Mouse (Mus musculus): ENCODE measurements around the gene Atrx.
"Not testable (repeated sequence)": the region's sequence is repeated elsewhere in the genome, so short reads cannot be mapped to it uniquely, and the experiment has no call there.

Atrx gene

DNA sequence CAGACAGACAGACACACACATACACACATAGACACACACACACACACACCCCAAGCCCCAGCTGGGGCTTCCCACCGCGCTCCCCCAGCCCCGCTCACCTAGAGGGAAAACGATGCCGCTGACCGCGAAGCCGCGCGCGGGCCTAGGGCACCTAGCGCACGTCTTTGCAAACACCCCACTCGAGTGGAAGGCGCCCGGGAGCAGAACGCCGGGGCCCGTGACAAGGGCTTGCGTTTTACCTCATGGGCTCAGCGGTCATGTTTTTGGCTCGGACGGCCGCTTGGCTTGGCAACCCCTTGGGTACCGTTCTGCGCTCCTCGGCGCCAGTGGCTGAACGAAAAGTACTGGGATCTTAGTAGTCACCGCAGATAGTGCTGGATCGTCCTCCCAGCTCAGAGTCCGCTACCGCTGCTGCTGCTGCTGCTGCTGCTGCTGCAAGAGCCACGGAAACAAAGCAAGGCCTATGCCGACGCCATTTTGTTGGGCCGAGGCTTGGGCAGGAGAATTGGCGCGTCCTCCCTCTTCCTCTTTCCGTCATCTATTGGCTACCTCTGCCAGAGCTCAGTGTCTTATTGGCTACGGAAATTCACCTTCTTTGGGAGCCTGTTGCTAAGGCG, at the start of gene Atrx:
Gene Atrx (minus strand): TSS at position 543 of the 617 bp plus-strand sequence.
- peak; percentile 69 to 71 for DNase-seq

DNA sequence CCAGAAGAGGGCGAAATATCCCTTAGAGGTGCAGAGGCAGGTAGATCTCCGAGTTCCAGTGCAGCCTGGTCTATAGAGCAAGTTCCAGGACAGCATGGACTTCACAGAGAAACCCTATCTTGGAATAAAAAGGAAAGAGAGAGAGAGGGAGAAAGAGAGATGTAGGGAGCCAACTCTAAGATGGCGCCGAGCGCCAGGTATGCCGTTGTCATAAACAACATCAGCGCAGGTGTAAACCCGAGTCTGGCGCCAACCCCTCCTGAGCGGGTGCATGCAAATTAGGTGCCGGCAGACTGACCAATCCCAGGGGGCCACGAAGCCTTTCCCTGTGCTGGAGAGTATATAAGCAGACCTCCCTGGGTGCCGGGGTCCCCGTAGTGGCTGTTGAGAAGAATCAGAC, 27.9 kb upstream of the Atrx start:
- DNase-seq = not testable (repeated sequence)

DNA sequence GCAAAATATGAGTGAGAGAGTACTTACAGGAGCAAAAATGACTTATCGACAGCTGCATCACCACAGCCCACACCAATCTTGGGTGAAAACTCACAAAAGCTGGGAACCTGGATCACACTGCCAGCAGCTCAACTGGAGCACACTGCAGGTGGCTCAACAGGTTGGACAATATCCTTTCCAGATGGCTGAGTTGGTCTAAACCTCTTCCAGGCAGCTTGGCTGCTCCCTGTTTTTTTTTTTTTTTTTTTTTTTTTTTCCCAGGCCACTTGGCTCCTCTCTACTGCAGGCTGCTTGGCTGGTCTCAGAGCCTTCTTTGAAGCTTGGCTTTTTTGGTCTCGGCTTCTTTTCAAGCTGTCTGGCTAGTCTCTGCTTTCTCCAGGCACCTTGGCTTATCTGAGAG, 24.8 kb upstream of the Atrx start:
- DNase-seq = peak; percentile 4 to 11

DNA sequence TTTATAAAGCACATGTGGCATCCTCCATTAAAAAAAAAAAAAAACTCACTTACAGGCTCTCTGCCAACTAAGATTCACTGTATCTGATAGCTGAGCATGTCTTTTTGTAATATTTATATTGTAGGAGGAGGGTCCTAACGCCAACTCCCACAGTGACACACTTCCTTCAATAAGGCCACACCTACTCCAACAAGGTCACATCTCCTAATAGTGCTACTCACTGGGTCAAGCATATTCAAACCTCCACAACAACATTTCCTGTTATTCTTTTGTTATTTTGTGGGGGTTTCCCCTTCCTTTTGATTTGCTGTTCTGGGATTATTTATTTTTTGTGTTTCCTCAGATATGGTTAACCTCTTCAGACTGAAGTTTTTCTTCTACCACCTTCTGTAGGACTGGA, 17.2 kb upstream of the Atrx start:
- DNase-seq = no peak

DNA sequence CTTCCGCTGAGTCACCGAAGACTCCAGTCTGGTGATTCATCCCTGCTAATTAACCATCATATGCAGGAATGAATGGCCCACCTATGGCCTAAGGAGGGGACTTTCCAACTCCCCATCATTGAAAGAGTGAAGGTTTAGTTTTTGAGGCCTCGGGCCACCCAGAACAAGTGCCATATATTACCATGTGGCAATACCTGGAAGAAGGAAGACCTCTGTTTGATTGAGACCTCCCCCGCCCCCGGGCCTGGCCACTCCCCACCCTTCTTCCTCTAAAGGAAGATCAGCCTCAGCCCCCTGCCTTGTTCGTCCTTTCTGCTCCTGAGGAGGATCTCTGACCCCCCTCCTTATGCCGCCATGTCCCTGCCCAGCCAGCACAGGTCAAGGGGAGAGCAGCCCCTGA, 10.0 kb upstream of the Atrx start:
- no peak for DNase-seq

DNA sequence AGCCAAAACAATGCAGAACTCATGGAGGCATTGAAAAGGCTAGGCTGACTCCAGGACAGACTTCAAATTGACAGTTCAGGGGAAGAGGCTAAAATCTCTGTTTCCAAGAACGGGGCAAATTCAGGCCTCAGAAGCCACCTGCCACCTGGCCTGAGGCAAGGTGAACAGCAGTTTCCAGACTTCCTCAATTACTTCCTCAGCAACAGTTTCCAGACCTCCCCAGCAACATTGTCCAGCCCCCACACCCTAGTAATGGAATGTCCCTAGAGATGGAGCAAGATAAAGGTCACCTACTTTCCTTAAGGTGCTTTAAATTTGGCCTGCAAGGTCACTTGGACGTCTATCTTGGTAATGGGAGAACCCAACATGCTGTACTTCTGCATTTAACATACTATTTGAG, 8.5 kb upstream of the Atrx start:
- DNase-seq = no peak

DNA sequence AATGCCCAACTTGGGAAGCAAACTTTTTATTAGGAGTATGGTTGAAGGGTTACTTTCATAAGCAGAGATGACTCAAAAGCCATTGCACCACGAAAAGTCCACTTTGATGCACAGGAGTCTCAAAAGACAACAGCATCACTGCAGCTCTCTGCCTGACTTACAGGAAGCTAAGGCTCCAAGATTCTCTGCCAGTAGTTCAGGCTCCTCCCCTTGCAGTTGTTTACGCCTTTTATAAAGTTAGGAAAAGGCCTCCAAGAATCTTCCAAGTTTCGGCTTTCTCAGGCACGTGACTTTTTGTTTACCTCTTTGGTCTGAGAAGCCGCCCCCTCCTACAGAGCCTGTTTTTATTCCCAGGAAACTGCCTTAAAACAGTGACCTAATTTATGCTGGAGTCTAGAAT, 5.1 kb upstream of the Atrx start:
- DNase-seq = no peak

DNA sequence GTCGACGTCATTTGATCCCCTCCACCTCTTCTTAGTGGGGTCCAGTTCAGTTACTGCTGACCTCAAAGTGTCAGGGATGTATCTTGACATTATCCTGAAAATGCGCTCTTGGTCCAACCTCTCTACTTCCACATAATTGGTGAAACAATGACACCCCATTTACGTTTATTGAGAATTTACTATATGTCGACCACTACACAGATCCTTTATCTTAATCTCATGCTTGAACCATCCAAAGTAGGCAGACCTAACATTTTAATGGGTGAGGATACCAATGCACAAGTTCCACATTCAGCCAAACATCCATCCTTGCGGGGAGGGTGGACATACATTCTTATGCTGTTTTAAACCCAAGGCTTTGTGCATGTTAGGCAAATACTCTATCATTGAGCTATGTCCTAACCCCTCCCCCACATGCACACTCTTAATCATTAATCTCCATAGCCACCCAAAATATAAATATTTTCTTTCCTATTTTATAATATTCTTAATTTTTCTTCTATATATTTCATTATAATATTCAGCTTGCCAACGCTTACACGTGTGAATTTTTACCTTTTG, 355 bp upstream of the Atrx start:
- no peak for DNase-seq

DNA sequence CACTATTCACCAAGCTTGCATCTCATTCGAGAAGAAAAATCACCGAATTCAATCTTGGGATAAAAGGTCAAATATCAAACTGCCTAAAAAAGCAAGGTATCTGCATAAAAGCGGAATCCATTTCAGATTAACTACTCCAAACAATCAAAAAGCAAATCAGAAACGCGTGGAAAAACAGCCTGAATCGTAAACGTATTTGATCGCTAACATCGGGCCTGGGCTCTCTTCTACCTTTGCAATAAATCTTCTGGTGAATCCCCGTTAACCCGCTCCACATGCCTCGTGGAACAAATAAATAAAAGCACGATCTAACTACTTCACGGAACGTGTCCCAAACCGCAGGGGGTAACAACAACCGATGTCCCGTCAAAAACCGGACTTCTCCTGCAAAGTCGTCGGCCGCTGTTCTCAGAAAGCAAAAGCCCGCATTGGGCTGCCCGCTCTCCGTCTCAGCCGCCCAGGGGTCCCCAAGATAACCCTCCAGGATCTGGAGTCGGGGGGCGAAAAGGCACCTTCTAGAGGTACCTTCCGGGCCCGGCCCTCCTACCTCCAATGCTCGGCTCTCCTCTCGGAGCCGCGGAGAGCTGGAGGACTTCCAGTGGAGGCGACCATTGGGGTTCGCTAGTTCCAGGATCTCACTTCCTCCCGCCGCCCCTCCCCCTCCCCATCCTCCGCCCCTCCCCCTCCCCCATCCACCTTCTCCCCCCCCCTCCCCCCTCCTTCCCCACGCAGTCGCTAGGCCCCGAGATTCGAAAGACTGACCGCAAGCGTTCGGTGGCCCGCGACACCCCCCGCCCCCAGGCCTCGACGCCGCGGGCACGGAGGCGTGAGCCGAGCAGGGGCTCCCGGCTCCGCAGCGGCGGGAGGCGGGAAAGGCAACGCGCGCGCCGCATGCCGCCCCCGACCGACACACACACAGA, 1.0 kb downstream of the Atrx start:
- DNase-seq = peak; percentile 35 to 48

DNA sequence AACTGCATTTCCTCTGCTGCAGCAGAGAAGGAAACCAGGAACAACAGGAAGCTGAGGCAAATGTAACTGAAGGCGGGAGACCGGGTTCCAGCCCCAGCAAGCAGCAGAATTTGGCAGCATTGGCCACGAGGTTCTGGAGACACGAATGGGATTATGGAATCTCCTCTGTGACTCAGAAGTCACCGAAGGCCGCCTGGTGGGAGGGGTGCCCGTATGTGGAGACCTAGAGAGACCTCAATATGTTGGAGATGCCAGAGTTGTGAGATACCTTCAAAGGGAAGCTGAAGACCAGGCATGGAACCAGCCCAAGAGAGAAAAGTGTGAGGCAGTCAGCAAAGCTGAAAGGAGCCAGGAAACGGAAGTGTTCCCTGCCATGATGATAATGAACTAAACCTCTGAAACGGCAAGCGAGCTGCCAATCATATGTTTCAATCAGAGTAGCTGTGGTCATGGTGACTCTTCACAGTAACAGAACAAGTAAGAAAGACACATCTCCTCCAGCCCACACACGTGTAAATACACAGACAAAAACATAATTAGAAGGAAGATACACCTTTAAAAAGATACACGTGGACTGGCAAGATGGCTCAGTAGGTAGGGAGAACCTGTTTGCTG, 3.0 kb downstream of the Atrx start:
- DNase-seq = peak; percentile 12 to 22

DNA sequence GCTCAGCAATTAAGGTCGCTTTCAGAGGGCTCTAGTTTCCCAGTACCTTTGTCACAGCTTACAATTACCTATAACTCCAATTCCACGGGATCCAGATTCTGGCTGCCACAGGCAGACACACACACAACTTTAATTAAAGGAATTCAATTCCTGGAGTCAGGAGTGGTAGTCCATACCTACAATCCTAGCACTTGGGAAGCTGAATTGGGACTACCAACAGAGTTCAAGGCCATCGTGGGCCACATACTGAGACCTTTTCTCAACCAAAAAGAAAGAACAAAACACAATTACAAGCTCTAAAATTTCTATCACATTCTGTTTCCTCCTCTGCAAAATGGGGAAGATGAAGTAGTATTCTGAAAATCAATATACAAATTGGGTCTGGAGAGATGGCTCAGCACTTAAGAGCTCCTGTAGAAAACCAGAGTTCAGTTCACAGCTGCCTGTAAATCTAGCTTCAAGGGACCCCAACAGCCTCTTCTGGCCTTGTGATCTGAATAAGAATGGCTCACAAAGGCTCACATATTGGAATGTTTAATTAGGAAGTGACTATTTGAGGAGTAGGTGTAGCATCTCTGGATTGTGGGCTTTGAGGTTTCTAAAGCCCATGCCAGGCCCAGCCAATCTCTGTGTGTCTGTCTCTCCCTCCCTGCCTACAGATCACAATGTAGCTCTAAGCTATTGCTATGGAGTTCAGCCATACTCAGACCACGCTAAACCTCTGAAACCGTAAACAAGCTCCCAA, 4.7 kb downstream of the Atrx start:
- no peak for DNase-seq

DNA sequence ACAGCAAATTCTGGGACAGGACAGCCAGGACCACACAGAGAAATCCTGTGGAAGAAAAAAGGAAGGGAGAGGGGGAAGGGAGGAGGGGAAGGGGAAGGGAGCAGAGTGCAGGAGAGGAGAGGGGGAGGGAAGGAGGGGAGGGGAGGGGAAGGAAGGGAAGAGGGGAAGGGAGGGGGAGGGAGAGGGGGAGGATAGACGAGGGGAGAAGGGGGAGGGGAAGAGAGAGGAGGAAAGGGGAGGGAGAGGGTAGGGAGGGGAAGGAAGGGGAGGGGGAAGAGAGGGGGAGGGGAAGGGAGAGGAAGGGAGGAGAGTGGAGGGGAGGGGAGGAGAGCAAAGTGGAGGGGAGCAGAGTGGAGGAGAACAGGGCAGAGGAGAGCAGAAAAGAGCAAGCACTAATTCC, 5.3 kb downstream of the Atrx start:
- DNase-seq = no peak

DNA sequence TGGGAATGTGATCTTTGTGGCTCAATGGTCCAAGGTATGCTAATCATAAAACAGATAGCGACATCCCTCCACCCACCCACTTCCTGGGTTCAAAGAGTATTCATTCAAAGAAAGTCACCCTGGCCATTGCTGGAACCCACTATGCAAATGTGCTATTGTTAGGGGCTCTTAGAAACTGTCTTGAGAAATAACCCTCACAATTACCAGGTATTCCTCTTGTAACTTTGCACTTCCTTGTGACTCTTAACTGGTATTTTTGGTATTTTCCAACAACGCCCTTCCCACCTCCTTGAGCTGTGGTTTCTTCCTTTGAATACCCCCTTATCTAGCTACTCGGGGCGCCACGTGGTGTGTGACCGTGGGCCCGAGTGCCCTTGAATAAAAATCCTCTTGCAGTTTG, 6.2 kb downstream of the Atrx start:
- DNase-seq = not testable (repeated sequence)

DNA sequence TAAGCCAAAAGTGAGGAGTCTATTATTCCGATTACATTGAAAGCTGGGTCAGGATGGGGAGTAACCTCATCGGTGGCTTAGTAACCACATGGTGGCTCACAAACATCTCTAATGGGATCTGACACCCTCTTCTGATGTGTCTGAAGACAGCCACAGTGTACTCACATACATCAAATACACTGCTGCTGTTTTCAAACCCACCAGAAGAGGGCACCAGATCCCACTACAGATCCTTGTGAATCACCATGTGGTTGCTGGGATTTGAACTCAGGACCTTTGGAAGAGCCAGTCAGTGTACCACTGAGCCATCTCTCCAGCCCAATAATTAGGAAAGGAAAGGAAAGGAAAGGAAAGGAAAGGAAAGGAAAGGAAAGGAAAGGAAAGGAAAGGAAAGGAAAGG, 7.8 kb downstream of the Atrx start:
- peak; percentile 13 to 34 for DNase-seq

DNA sequence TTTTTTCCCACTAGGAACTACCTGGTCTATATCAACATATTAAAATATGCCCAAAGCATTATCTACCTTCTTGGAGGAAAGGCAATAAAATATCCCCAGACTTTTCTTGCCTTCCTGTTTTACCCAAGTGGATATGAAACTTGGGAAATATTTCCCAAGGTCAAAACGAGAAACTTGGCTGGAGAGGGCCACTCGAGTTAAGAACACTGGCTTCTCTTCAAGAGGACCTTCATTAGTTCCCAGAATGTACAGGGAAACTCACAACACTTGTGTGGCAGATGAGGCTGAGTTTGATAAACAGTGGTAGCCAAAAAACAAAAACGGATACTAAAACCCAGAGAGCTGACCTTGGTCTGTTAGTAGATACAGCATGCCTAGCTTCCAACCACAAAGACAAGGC, 17.5 kb downstream of the Atrx start:
- no peak for DNase-seq

DNA sequence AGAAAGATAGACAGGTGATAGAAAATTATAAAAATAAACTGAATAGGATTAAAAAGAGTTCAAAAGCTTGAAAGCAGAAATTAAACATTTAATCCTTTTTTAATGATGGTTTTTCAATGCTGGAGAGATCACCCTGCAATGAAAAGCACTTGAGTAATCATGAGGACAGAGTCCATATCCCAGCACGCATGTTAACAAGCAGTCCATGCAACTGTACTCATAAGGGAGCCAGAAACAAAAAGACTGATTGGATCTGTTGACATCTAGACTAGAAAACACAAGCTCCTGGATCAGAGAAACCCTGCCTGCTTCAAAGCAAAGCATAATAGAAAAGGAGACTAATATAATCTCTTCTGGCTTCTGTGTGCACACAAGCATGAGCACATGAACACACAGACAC, 27.6 kb downstream of the Atrx start:
- DNase-seq = no peak

DNA sequence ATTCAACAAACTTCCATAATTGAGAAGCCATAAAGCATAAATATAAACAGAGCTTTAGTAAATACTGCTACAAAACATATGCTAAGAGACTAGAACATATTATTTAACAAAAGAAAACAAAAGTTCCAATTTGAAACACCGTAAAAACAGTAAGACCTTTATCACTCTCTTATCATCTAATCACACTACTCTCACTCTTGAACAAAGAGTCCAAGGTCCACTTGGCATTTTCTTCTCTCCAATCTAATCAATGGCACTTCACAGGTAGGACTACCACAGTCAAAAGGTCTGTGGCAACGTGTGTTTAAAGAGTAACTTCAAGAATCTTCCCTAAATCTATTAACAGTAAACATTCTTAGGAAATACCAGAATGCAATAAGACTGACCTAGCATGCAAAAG, 42.3 kb downstream of the Atrx start:
- no peak for DNase-seq

DNA sequence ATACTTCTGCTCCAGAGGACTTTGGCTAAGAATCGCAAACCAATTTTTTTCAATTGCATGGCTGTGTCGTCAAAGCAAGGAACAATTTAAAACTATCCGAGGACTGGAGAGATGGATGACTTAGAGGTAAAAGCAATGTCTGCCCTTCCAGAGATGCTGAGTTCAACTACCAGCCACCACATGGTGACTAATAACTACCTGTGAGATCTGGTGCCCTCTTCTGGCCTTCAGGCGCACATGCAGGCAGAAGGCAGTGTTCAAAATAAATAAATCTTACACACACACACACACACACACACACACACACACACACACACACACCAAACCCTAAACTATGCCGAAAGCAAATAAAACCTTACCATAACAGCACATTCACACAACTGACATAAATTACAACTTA, 64.8 kb downstream of the Atrx start:
- DNase-seq = no peak

DNA sequence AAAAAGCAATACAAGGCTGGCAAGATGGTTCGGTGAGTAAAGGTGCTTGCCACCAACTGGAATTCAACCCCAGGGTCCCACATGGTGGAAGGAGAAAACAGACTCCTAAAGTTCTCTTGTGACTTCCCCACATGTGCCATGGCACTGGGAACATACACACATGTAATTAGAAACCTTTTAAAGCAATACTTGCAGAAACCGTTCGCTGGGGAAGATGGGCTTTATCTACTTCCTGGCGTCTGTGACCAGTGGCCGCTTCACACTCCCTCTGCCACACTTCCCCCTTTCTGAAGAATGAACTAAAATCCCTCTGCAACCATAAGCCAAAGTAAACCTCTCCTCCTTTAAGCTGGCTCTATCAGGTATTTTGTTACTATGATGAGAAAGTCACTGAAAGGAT, 104.7 kb downstream of the Atrx start:
- DNase-seq = no peak

DNA sequence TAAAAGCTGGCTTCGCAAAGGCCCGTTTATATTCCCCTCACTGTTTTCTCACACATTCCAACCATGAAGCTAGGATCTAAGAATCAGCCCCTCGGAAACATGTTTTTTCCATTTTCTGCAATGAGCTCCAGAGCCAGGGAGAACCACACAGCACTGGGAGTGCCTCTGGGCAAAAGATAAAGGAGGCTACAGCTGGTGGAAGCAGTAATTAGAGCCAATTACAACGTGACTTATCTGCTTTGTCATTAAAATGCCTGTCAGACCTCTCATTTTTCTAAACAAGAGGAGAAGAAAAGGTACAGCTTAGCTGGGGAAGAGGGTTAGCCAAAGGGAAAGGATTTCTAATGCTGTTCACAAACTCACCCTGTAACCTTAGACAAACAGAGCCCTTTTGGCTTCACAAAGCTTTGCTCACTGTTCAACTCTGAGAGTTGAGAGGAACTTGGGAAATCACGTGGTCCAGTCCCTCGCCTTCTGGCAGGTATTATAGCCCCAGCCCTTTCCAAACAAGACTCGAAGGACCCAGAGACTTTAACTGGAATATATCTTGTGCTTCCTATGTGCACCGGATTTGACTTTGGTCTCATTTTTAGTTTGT, 134.3 kb downstream of the Atrx start:
- DNase-seq = no peak

DNA sequence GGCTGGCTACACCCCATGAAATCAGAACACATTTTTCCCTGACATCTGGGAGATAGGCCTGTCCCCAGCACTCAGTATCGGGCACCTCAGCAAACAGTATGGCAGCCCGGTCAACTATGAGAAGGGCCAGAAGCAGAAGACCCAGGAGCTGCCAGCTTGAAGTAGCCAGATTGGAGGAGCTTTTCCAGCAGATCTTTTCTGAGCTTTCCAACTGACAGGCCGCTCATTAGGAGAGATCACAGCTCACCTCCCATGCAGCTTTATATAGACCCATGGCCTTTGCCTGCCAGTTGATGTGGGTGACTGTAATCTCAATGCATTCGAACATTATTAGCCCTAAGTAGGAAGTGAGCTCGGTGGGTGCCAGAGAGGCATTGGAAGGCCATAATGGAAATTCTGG, 155.9 kb downstream of the Atrx start:
- DNase-seq = no peak

DNA sequence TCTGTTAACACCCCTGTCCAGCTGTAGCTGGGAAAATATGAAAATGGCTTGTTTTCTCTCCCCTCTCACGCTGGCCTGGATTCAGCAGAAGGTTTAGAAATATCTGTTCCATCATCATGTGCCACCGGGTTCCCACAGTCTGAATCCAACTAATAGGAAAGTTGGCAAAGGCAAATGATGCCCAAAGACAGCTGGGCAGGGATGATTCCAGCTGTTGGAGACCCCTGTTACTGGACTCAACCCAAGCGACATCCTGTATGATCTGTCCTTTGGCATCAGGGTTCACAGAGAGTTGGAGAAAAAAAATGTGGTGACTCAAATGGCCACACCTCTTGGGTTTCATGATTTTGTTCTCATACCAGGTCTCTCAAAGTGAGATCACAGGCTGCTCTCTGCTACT, 161.3 kb downstream of the Atrx start:
- DNase-seq = no peak

Measured in cerebellum, postnatal 36 days (tissue).